Mouse (Mus musculus) Patski (cell line): ENCODE measurements around the gene Ypel3. TPM values are rescaled to one million over a fixed set of nuclear protein-coding genes. Genes with fewer than 3 reads are reported as not detected.

Source experiments
- ATAC-seq: fragments of 100-300 bp; one replicate; pipeline ENCODE4 v1.8.0; 2021
- CTCF ChIA-PET: fragments of 350-600 bp; sonication (Branson Sonifier 250); formaldehyde crosslinking; loops from one replicate; lab custom pipeline; 2022; ENCODE audit warnings: inconsistent platforms; lab: Charles Lee
- POLR2A ChIA-PET: fragments of 350-600 bp; sonication (Branson Sonifier 250); formaldehyde crosslinking; loops from one replicate; lab custom pipeline; 2022; ENCODE audit warnings: antibody characterized with exemption, inconsistent platforms; lab: Charles Lee
- DNase-seq: peaks from one replicate; pipeline ENCODE4 v3.0.0-alpha.2; 2011; ENCODE audit warnings: low read depth, low spot score
- H3K27me3 ChIP-seq: fragments of 371-371 bp; one replicate; pipeline ENCODE4 v1.5.1; 2021
- CTCF ChIP-seq: fragments of 100-300 bp; IDR thresholded peaks from one replicate; pipeline ENCODE4 v1.5.1; 2021
- in situ Hi-C: fragments of 300-500 bp; cut with MboI; formaldehyde crosslinking; loops from 3 replicates; pipeline ENCODE4 v1.11.1; 2018; ENCODE audit warnings: low pct_unique_long_range_greater_than_20kb, mixed read lengths
- polyA plus RNA-seq: library from polyadenylated mRNA; unstranded; gene quantifications from one replicate; pipeline ENCODE4 v1.2.3, GENCODE M21; 2021

Gene Ypel3
- polyA plus RNA-seq, 1 experiment from 2014 or later, result 109 TPM

- DNase-seq (no peak), ATAC-seq (no peak)
- TF ChIP-seq CTCF, result no peak
- POLR2A ChIA-PET, result interaction anchor here (0.6 kb wide), 1 partner anchor 9 kb away, joined by 5 read pairs; no protein-coding TSS in a partner anchor
- H3K27me3 ChIP-seq, result no peaks in the 10 kb centered on the region
- in situ Hi-C loops, result no loop called here
- CTCF ChIA-PET, result interaction anchor here (1.3 kb wide), 1 partner anchor 280 kb away, joined by 3 read pairs; no protein-coding TSS in a partner anchor
These were observed 47.2 kb downstream of the Ypel3 start for GRCm38 (mm10) chr7:126823940-126824339.

DNA sequence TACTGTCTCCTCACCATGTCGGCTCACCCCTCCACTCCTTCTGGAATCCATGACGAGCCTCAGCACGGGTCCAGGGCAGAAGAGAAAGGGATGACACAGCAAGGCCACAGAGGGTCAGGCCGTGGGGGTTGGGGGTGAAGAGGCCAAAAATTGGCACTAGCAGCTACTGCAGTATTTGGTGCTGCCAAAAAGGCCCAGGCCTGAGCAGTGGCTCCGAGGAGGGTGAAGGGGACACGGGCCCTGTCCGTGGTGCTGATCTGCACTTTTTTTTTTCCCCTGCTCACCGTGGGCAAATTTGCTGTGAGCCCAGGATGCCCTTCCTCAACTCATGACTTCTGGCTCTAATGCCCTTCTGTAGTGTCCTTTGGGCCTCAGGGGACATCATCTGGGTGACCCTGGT lies 48.6 kb downstream of the Ypel3 start:
- in situ Hi-C loops, result loop anchor here (5.0 kb wide), 1 partner anchor 287 kb away; no protein-coding TSS in a partner anchor
- no peaks in the 10 kb centered on the region for H3K27me3 ChIP-seq
- ATAC-seq (no peak), DNase-seq (no peak)
- ChIA-PET POLR2A (no interaction called here), CTCF (interaction anchor here (1.3 kb wide), 1 partner anchor 279 kb away, joined by 3 read pairs; no protein-coding TSS in a partner anchor)
- no peak for TF ChIP-seq CTCF

DNA sequence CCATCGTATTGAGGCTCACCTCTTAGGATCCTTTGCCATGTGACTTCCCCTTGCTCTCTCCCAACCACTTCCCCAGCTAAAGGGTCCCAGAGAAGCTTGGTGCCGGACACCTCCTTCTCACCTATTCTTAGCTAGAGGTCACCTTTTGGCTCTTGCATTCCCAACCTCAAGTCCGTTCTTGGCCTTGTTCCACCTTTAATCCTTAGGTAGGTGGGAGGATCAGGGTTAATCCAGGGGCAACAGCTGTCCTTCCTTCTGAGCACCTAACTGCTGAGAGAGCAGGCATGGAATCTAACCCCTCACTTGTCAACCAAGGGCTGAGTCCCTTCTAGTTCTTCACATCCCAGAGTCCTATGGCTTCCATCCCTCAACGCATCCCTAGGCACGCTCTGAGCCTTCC lies 49.2 kb downstream of the Ypel3 start:
- in situ Hi-C loops, result loop anchor here (5.0 kb wide), 1 partner anchor 286 kb away; no protein-coding TSS in a partner anchor
- no peak for ATAC-seq
- no peak for TF ChIP-seq CTCF
- no peaks in the 10 kb centered on the region for H3K27me3 ChIP-seq
- no peak for DNase-seq
- POLR2A ChIA-PET, result no interaction called here
- CTCF ChIA-PET, result no interaction called here

Other genes starting within 250 kb of the Ypel3 start
- gene Eif3c, start 210.5 kb upstream of the Ypel3 start, polyA plus RNA-seq, result 322 TPM
- 0.94 TPM for gene Apobr, start 192.0 kb upstream of the Ypel3 start, polyA plus RNA-seq
- 2.6 TPM for gene Cln3, start 191.1 kb upstream of the Ypel3 start, polyA plus RNA-seq
- 0.68 TPM for gene Il27, start 182.0 kb upstream of the Ypel3 start, polyA plus RNA-seq
- gene Nupr1, start 146.1 kb upstream of the Ypel3 start, polyA plus RNA-seq, result 138 TPM
- gene Sgf29, start 127.6 kb upstream of the Ypel3 start, polyA plus RNA-seq, result 21.1 TPM
- 0.62 TPM for gene Sult1a1, start 100.5 kb upstream of the Ypel3 start, polyA plus RNA-seq
- gene Bola2, start 81.6 kb upstream of the Ypel3 start, polyA plus RNA-seq, result 102 TPM
- 14.8 TPM for gene Slx1b, start 81.2 kb upstream of the Ypel3 start, polyA plus RNA-seq
- 1.3 TPM for gene Coro1a, start 69.2 kb upstream of the Ypel3 start, polyA plus RNA-seq
- 122 TPM for gene Mapk3, start 17.4 kb upstream of the Ypel3 start, polyA plus RNA-seq
- 3.0 TPM for gene Gdpd3, start 10.6 kb upstream of the Ypel3 start, polyA plus RNA-seq
- 0.49 TPM for gene Tbx6, start 4.5 kb downstream of the Ypel3 start, polyA plus RNA-seq
- gene Ppp4c, start 15.5 kb downstream of the Ypel3 start, polyA plus RNA-seq, result 94.3 TPM
- 1.3 TPM for gene Fam57b, start 20.7 kb downstream of the Ypel3 start, polyA plus RNA-seq
- not detected for gene 4930451I11Rik, start 54.7 kb downstream of the Ypel3 start, polyA plus RNA-seq
- not detected for gene Doc2a, start 70.5 kb downstream of the Ypel3 start, polyA plus RNA-seq
- gene Hirip3, start 85.0 kb downstream of the Ypel3 start, polyA plus RNA-seq, result 58.5 TPM
- gene Ino80e, start 85.4 kb downstream of the Ypel3 start, polyA plus RNA-seq, result 67.7 TPM
- 66.0 TPM for gene Taok2, start 107.7 kb downstream of the Ypel3 start, polyA plus RNA-seq
- gene Tmem219, start 146.0 kb downstream of the Ypel3 start, polyA plus RNA-seq, result 48.0 TPM
- 14.0 TPM for gene Kctd13, start 151.9 kb downstream of the Ypel3 start, polyA plus RNA-seq
- gene Asphd1, start 172.6 kb downstream of the Ypel3 start, polyA plus RNA-seq, result not detected
- 0.08 TPM for gene Sez6l2, start 173.6 kb downstream of the Ypel3 start, polyA plus RNA-seq
- gene Cdipt, start 199.0 kb downstream of the Ypel3 start, polyA plus RNA-seq, result 143 TPM
- gene Cdiptos, start 199.1 kb downstream of the Ypel3 start, polyA plus RNA-seq, result 1.3 TPM
- 104 TPM for gene Mvp, start 237.7 kb downstream of the Ypel3 start, polyA plus RNA-seq
- 0.33 TPM for gene Pagr1b, start 239.5 kb downstream of the Ypel3 start, polyA plus RNA-seq
- gene Pagr1a, start 240.4 kb downstream of the Ypel3 start, polyA plus RNA-seq, result 17.5 TPM
- 39.5 TPM for gene Gm42742, start 244.1 kb downstream of the Ypel3 start, polyA plus RNA-seq
- gene Prrt2, start 244.3 kb downstream of the Ypel3 start, polyA plus RNA-seq, result 0.36 TPM